Mouse (Mus musculus): ENCODE data around the gene Pomc. TPM values are rescaled to one million over a fixed set of nuclear protein-coding genes. Genes with fewer than 3 reads are reported as not detected.
A peak's percentile ranks its signal among the peaks of the same experiment; 100 is the strongest.

Pomc gene
- polyA plus RNA-seq (2014; fragmentation: Nextera tagmentation; extraction: Ambion mirVana): 11.0 and 16.0 TPM in 2 replicates

- DNase-seq (ENCODE audit: low spot score) (no peak), ATAC-seq (replicated peaks; ENCODE audit: insufficient number of reproducible peaks, low FRiP score, low TSS enrichment, low read depth) (no peak)
- no peaks in the 10 kb centered on the region for H3K36me3 ChIP-seq (replicated peaks; ENCODE audit: control insufficient read depth, insufficient read depth, low read depth, low read length)
- H3K4me3 ChIP-seq (ENCODE audit: low read depth, low read length): no peak within 1 kb of the TSS
- no peak within 1 kb of the TSS for H3K4me2 ChIP-seq (ENCODE audit: low read depth, low read length)
- no peak within 1 kb of the TSS for H3K27ac ChIP-seq (replicated peaks; ENCODE audit: low read depth, low read length)
- no peaks in the 10 kb centered on the region for H3K9me3 ChIP-seq (replicated peaks; ENCODE audit: control insufficient read depth, low read length)
- H3K9ac ChIP-seq (replicated peaks; ENCODE audit: low read length): no peak within 1 kb of the TSS
- no peaks in the 10 kb centered on the region for H3K4me1 ChIP-seq (ENCODE audit: control insufficient read depth, insufficient read depth, low read length)
- 16% methylated on average over 22 of the region's 22 CpGs for WGBS
- peaks cover 5% of the 10 kb centered on the region for H3K27me3 ChIP-seq (ENCODE audit: control insufficient read depth, insufficient read depth, low read length)
Observed at GRCm38 (mm10) chr12:3954651-3955050, at the start of gene Pomc. Gene Pomc, plus strand, starts transcription at chr12:3954951.

GRCm38 (mm10) chr12:3905436-3905835, 49.3 kb upstream of the Pomc start:
- ATAC-seq (replicated peaks; ENCODE audit: insufficient number of reproducible peaks, low FRiP score, low TSS enrichment, low read depth) (no peak), DNase-seq (ENCODE audit: low spot score) (no peak)
- no peaks in the 10 kb centered on the region for H3K9me3 ChIP-seq (replicated peaks; ENCODE audit: control insufficient read depth, low read length)
- peaks cover 29% of the 10 kb centered on the region for H3K36me3 ChIP-seq (replicated peaks; ENCODE audit: control insufficient read depth, insufficient read depth, low read depth, low read length)
- no peak overlapping the region for H3K4me3 ChIP-seq (ENCODE audit: low read depth, low read length)
- no peaks in the 10 kb centered on the region for H3K4me1 ChIP-seq (ENCODE audit: control insufficient read depth, insufficient read depth, low read length)
- 94% methylated on average over 9 of the region's 9 CpGs for WGBS
- H3K9ac ChIP-seq (replicated peaks; ENCODE audit: low read length): no peak overlapping the region
- H3K27ac ChIP-seq (replicated peaks; ENCODE audit: low read depth, low read length): no peak overlapping the region
- H3K27me3 ChIP-seq (ENCODE audit: control insufficient read depth, insufficient read depth, low read length): no peaks in the 10 kb centered on the region
- H3K4me2 ChIP-seq (ENCODE audit: low read depth, low read length): no peak overlapping the region

GRCm38 (mm10) chr12:3906308-3906707, 48.4 kb upstream of the Pomc start:
- no peaks in the 10 kb centered on the region for H3K9me3 ChIP-seq (replicated peaks; ENCODE audit: control insufficient read depth, low read length)
- no peaks in the 10 kb centered on the region for H3K27me3 ChIP-seq (ENCODE audit: control insufficient read depth, insufficient read depth, low read length)
- no peak overlapping the region for H3K4me2 ChIP-seq (ENCODE audit: low read depth, low read length)
- H3K9ac ChIP-seq (replicated peaks; ENCODE audit: low read length): no peak overlapping the region
- no peaks in the 10 kb centered on the region for H3K4me1 ChIP-seq (ENCODE audit: control insufficient read depth, insufficient read depth, low read length)
- DNase-seq (ENCODE audit: low spot score): no peak
- peaks cover 27% of the 10 kb centered on the region for H3K36me3 ChIP-seq (replicated peaks; ENCODE audit: control insufficient read depth, insufficient read depth, low read depth, low read length)
- ATAC-seq (replicated peaks; ENCODE audit: insufficient number of reproducible peaks, low FRiP score, low TSS enrichment, low read depth): no peak
- no peak overlapping the region for H3K4me3 ChIP-seq (ENCODE audit: low read depth, low read length)
- no peak overlapping the region for H3K27ac ChIP-seq (replicated peaks; ENCODE audit: low read depth, low read length)

GRCm38 (mm10) chr12:3907008-3907407, 47.7 kb upstream of the Pomc start:
- H3K9ac ChIP-seq (replicated peaks; ENCODE audit: low read length): no peak overlapping the region
- H3K27ac ChIP-seq (replicated peaks; ENCODE audit: low read depth, low read length): no peak overlapping the region
- H3K4me3 ChIP-seq (ENCODE audit: low read depth, low read length): no peak overlapping the region
- 90% methylated on average over 4 of the region's 4 CpGs for WGBS
- no peaks in the 10 kb centered on the region for H3K4me1 ChIP-seq (ENCODE audit: control insufficient read depth, insufficient read depth, low read length)
- no peak for DNase-seq (ENCODE audit: low spot score)
- H3K4me2 ChIP-seq (ENCODE audit: low read depth, low read length): no peak overlapping the region
- ATAC-seq (replicated peaks; ENCODE audit: insufficient number of reproducible peaks, low FRiP score, low TSS enrichment, low read depth): no peak
- H3K9me3 ChIP-seq (replicated peaks; ENCODE audit: control insufficient read depth, low read length): no peaks in the 10 kb centered on the region
- H3K27me3 ChIP-seq (ENCODE audit: control insufficient read depth, insufficient read depth, low read length): no peaks in the 10 kb centered on the region
- peaks cover 22% of the 10 kb centered on the region for H3K36me3 ChIP-seq (replicated peaks; ENCODE audit: control insufficient read depth, insufficient read depth, low read depth, low read length)

- no peak for ATAC-seq (replicated peaks; ENCODE audit: insufficient number of reproducible peaks, low FRiP score, low TSS enrichment, low read depth)
- Histone ChIP-seq H3K36me3 (replicated peaks; ENCODE audit: control insufficient read depth, insufficient read depth, low read depth, low read length) (peaks cover 18% of the 10 kb centered on the region), H3K9me3 (replicated peaks; ENCODE audit: control insufficient read depth, low read length) (no peaks in the 10 kb centered on the region), H3K9ac (replicated peaks; ENCODE audit: low read length) (no peak overlapping the region), H3K4me2 (ENCODE audit: low read depth, low read length) (no peak overlapping the region), H3K27ac (replicated peaks; ENCODE audit: low read depth, low read length) (no peak overlapping the region), H3K4me1 (ENCODE audit: control insufficient read depth, insufficient read depth, low read length) (no peaks in the 10 kb centered on the region), H3K4me3 (ENCODE audit: low read depth, low read length) (no peak overlapping the region), H3K27me3 (ENCODE audit: control insufficient read depth, insufficient read depth, low read length) (no peaks in the 10 kb centered on the region)
- no peak for DNase-seq (ENCODE audit: low spot score)
- 83% methylated on average over 13 of the region's 13 CpGs for WGBS
Observed at GRCm38 (mm10) chr12:3907418-3907817, 47.3 kb upstream of the Pomc start.

GRCm38 (mm10) chr12:3910466-3911093, 44.2 kb upstream of the Pomc start:
- DNase-seq (ENCODE audit: low spot score): no peak
- no peaks in the 10 kb centered on the region for H3K9me3 ChIP-seq (replicated peaks; ENCODE audit: control insufficient read depth, low read length)
- WGBS: 73% methylated on average over 10 of the region's 10 CpGs
- no peak overlapping the region for H3K4me2 ChIP-seq (ENCODE audit: low read depth, low read length)
- no peak overlapping the region for H3K9ac ChIP-seq (replicated peaks; ENCODE audit: low read length)
- no peaks in the 10 kb centered on the region for H3K27me3 ChIP-seq (ENCODE audit: control insufficient read depth, insufficient read depth, low read length)
- H3K27ac ChIP-seq (replicated peaks; ENCODE audit: low read depth, low read length): no peak overlapping the region
- H3K4me1 ChIP-seq (ENCODE audit: control insufficient read depth, insufficient read depth, low read length): no peaks in the 10 kb centered on the region
- peak; percentile 20; the same call in 1 of the 2 replicates for ATAC-seq (replicated peaks; ENCODE audit: insufficient number of reproducible peaks, low FRiP score, low TSS enrichment, low read depth)
- H3K36me3 ChIP-seq (replicated peaks; ENCODE audit: control insufficient read depth, insufficient read depth, low read depth, low read length): peaks cover 6% of the 10 kb centered on the region
- no peak overlapping the region for H3K4me3 ChIP-seq (ENCODE audit: low read depth, low read length)

GRCm38 (mm10) chr12:3911831-3912348, 42.9 kb upstream of the Pomc start:
- Histone ChIP-seq H3K4me3 (ENCODE audit: low read depth, low read length) (no peak overlapping the region), H3K9ac (replicated peaks; ENCODE audit: low read length) (no peak overlapping the region), H3K4me2 (ENCODE audit: low read depth, low read length) (no peak overlapping the region), H3K4me1 (ENCODE audit: control insufficient read depth, insufficient read depth, low read length) (no peaks in the 10 kb centered on the region), H3K9me3 (replicated peaks; ENCODE audit: control insufficient read depth, low read length) (no peaks in the 10 kb centered on the region), H3K27ac (replicated peaks; ENCODE audit: low read depth, low read length) (no peak overlapping the region), H3K27me3 (ENCODE audit: control insufficient read depth, insufficient read depth, low read length) (no peaks in the 10 kb centered on the region), H3K36me3 (replicated peaks; ENCODE audit: control insufficient read depth, insufficient read depth, low read depth, low read length) (no peaks in the 10 kb centered on the region; the same call in none of the 2 replicates)
- ATAC-seq (replicated peaks; ENCODE audit: insufficient number of reproducible peaks, low FRiP score, low TSS enrichment, low read depth): no peak
- 94% methylated on average over 7 of the region's 7 CpGs for WGBS
- DNase-seq (ENCODE audit: low spot score): no peak

- H3K9me3 ChIP-seq (replicated peaks; ENCODE audit: control insufficient read depth, low read length): no peaks in the 10 kb centered on the region
- H3K4me1 ChIP-seq (ENCODE audit: control insufficient read depth, insufficient read depth, low read length): no peaks in the 10 kb centered on the region
- DNase-seq (ENCODE audit: low spot score): no peak
- H3K27me3 ChIP-seq (ENCODE audit: control insufficient read depth, insufficient read depth, low read length): no peaks in the 10 kb centered on the region
- H3K27ac ChIP-seq (replicated peaks; ENCODE audit: low read depth, low read length): no peak overlapping the region
- WGBS: 90% methylated on average over 3 of the region's 3 CpGs
- ATAC-seq (replicated peaks; ENCODE audit: insufficient number of reproducible peaks, low FRiP score, low TSS enrichment, low read depth): no peak
- no peak overlapping the region for H3K9ac ChIP-seq (replicated peaks; ENCODE audit: low read length)
- H3K4me3 ChIP-seq (ENCODE audit: low read depth, low read length): no peak overlapping the region
- H3K4me2 ChIP-seq (ENCODE audit: low read depth, low read length): no peak overlapping the region
- no peaks in the 10 kb centered on the region; the same call in 1 of the 2 replicates for H3K36me3 ChIP-seq (replicated peaks; ENCODE audit: control insufficient read depth, insufficient read depth, low read depth, low read length)
Observed at GRCm38 (mm10) chr12:3915852-3916251, 38.9 kb upstream of the Pomc start.

All from embryonic facial prominence, embryonic 11.5 days (tissue).